Mouse (Mus musculus): ENCODE measurements around the gene Sgta.

Sgta gene

GRCm38 (mm10) chr10:81019687-81020086, 40.3 kb downstream of the Sgta start:
- DNase-seq (ENCODE audit: low spot score), result no peak

GRCm38 (mm10) chr10:81018326-81018725, 41.7 kb downstream of the Sgta start:
- DNase-seq (ENCODE audit: low spot score), result no peak

- DNase-seq (ENCODE audit: low spot score), result peak; percentile 80
Observed at GRCm38 (mm10) chr10:81016645-81017044, 43.3 kb downstream of the Sgta start.

GRCm38 (mm10) chr10:81015666-81016065, 44.3 kb downstream of the Sgta start:
- no peak for DNase-seq (ENCODE audit: low spot score)

- peak; percentile 96 for DNase-seq (ENCODE audit: low spot score)
Observed at GRCm38 (mm10) chr10:81014393-81015384, 45.3 kb downstream of the Sgta start, which contains the start of gene Gng7. TSS of gene Gng7 (minus strand) at chr10:81014945.

GRCm38 (mm10) chr10:81010851-81011250, 49.1 kb downstream of the Sgta start:
- DNase-seq (ENCODE audit: low spot score), result no peak

GRCm38 (mm10) chr10:81007240-81007639, 52.7 kb downstream of the Sgta start:
- DNase-seq (ENCODE audit: low spot score), result no peak

- DNase-seq (ENCODE audit: low spot score), result no peak
Observed at GRCm38 (mm10) chr10:81006005-81006677, 53.8 kb downstream of the Sgta start.

- DNase-seq (ENCODE audit: low spot score), result no peak
Observed at GRCm38 (mm10) chr10:81001161-81001560, 58.8 kb downstream of the Sgta start.

- DNase-seq (ENCODE audit: low spot score), result no peak
Observed at GRCm38 (mm10) chr10:81000197-81001062, 59.6 kb downstream of the Sgta start.

GRCm38 (mm10) chr10:80999362-81000196, 60.4 kb downstream of the Sgta start:
- DNase-seq (ENCODE audit: low spot score), result peak; percentile 96

GRCm38 (mm10) chr10:80998778-80999177, 61.2 kb downstream of the Sgta start:
- DNase-seq (ENCODE audit: low spot score), result peak; percentile 82

GRCm38 (mm10) chr10:80998021-80998420, 62.0 kb downstream of the Sgta start:
- DNase-seq (ENCODE audit: low spot score), result no peak

GRCm38 (mm10) chr10:80997332-80997731, 62.6 kb downstream of the Sgta start:
- no peak for DNase-seq (ENCODE audit: low spot score)

- no peak for DNase-seq (ENCODE audit: low spot score)
Observed at GRCm38 (mm10) chr10:80996501-80996900, 63.5 kb downstream of the Sgta start.

- DNase-seq (ENCODE audit: low spot score), result peak; percentile 85
Observed at GRCm38 (mm10) chr10:80995091-80995632, 64.8 kb downstream of the Sgta start.

GRCm38 (mm10) chr10:80994621-80995020, 65.4 kb downstream of the Sgta start:
- no peak for DNase-seq (ENCODE audit: low spot score)
